Mouse (Mus musculus) embryonic facial prominence, embryonic 15.5 days (tissue): ENCODE results near the gene Slc24a2. TPM values are rescaled to one million over a fixed set of nuclear protein-coding genes. Genes with fewer than 3 reads are reported as not detected.

Experiments used
- ATAC-seq: fragments of 200-750 bp; cut with Nextera tagmentation; 2 replicates; pipeline ENCODE4 v1.8.0; 2017; ENCODE audit warnings: low read depth, moderate TSS enrichment; ENCODE audit not compliant: insufficient number of reproducible peaks, low FRiP score, low TSS enrichment
- H3K27ac ChIP-seq: fragments of 300-500 bp; sonication (generic); replicated peaks from 2 replicates; pipeline ENCODE4 v1.5.1; 2015; ENCODE audit warnings: mild to moderate bottlenecking, inconsistent platforms
- H3K27me3 ChIP-seq: fragments of 300-500 bp; sonication (generic); 2 replicates; pipeline ENCODE4 v1.6.1; 2015; ENCODE audit warnings: inconsistent platforms
- H3K36me3 ChIP-seq: fragments of 300-500 bp; sonication (generic); 2 replicates; pipeline ENCODE4 v1.6.1; 2015; ENCODE audit warnings: mild to moderate bottlenecking, inconsistent platforms
- H3K4me1 ChIP-seq: fragments of 300-500 bp; sonication (generic); 2 replicates; pipeline ENCODE4 v1.6.1; 2015; ENCODE audit warnings: inconsistent platforms
- H3K4me2 ChIP-seq: fragments of 300-500 bp; sonication (generic); replicated peaks from 2 replicates; pipeline ENCODE4 v1.6.1; 2015; ENCODE audit warnings: mild to moderate bottlenecking, inconsistent platforms
- H3K4me3 ChIP-seq: fragments of 300-500 bp; sonication (generic); replicated peaks from 2 replicates; pipeline ENCODE4 v1.5.1; 2015; ENCODE audit warnings: mild to moderate bottlenecking, inconsistent platforms
- H3K9ac ChIP-seq: fragments of 300-500 bp; sonication (generic); 2 replicates; pipeline ENCODE4 v1.6.1; 2015; ENCODE audit warnings: inconsistent platforms
- H3K9me3 ChIP-seq: fragments of 300-500 bp; sonication (generic); replicated peaks from 2 replicates; pipeline ENCODE4 v1.6.1; 2016; ENCODE audit warnings: inconsistent platforms
- WGBS: fragments of 180-500 bp; shearing (Covaris S2); methylation state at CpG from one replicate; pipeline ENCODE4 v1.1.7; 2015; 5-methylcytosine and 5-hydroxymethylcytosine counted together
- polyA plus RNA-seq: library from polyadenylated mRNA; unstranded; fragments of >200 nt; fragmentation: Nextera tagmentation; extraction: Ambion mirVana; gene quantifications from 2 replicates; pipeline ENCODE4 v1.2.1, GENCODE M21; 2015

The Slc24a2 gene
- polyA plus RNA-seq, 1 experiment from 2014 or later = 1.3 TPM

DNA sequence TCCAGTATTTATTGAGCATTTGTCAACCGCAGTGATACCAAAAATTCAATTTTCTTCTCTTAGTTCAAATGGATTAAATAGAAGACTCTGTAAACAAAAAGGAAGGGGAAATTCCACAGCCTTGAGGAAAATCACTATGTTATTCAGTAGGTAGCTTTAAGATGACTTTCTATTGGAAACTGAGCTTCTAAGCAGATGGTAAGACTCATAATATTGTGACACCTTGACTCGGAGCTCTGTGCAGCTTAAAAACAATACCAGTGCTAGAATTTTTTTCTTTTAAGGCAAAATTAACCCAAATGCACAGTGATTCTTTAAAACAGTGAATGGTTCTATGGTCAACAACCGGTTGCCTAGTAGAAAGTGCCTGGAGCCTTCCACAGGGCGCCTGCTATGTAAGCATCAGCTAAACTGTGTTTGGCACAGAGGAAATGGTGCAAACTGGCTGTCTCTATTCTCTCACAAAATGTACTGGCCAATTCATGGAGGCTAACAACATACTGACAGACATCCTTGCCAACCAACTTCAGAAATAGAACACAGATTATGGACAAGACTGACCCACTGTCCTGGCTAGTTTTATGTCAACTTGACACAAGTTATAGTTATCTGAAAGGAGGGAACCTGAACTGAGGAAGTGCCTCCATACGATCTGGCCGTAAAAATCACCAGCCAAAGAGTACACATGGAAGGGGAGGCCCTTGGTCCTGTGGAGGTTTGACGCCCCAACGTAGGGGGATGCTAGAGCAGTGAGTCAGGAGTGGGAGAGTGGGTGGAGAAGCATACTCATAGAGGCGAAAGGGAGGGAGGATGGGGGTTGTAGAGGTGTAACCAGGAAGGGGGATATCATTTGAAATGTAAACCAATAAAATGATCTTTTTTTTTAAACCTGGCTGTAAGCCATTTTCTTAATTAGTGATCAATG is 211.9 kb downstream of the Slc24a2 start:
- Histone ChIP-seq H3K27me3 (no peaks in the 10 kb centered on the region), H3K36me3 (no peaks in the 10 kb centered on the region), H3K9ac (no peak overlapping the region), H3K4me3 (no peak overlapping the region), H3K9me3 (no peaks in the 10 kb centered on the region), H3K27ac (no peak overlapping the region), H3K4me1 (no peaks in the 10 kb centered on the region), H3K4me2 (no peak overlapping the region)
- WGBS = 83% methylated on average over 9 of the region's 9 CpGs
- ATAC-seq = no peak

DNA sequence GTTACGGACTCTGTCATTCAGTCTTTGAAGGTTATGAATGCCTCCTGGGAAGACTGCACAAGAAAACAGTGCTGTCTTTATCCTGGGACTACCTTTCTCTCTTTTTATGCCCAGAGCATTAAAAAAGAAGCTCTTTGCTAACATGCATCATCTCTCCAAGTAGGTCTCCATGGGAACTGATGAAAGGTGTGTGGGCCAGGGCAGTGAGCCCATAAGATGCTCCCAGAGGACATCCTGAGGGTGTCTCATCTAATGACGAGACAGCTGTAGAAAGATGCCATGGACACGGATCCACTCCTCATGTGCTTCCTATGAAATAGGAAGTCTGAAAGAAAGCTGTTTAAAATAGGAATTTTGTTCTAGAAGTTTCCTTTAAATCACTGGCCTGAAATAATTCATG is 212.8 kb downstream of the Slc24a2 start:
- Histone ChIP-seq H3K9me3 (no peaks in the 10 kb centered on the region), H3K27me3 (no peaks in the 10 kb centered on the region), H3K4me1 (no peaks in the 10 kb centered on the region), H3K4me3 (no peak overlapping the region), H3K4me2 (no peak overlapping the region), H3K36me3 (no peaks in the 10 kb centered on the region), H3K9ac (no peak overlapping the region), H3K27ac (no peak overlapping the region)
- no peak for ATAC-seq
- 69% methylated on average over 3 of the region's 3 CpGs for WGBS

DNA sequence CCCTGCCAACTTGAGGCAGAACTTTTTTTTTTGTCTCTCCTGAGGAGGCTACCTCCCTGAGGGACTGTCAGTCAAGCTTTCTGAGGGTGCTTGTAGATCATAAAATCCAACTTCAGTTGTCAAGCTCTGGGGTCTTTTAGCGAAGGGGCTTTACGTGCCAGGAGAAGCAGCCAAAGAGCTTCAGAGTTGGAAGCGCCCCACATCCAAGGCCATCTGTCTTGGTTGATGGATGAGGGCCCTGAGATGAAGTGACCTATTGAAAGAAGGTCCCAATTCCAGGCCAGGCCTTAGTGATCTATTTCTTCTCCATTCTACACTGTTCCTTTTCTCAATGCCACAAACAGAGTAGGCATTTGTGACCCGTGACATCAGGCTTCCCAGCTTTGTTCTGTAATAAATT is 214.5 kb downstream of the Slc24a2 start:
- Histone ChIP-seq H3K27ac (no peak overlapping the region), H3K4me3 (no peak overlapping the region), H3K27me3 (no peaks in the 10 kb centered on the region), H3K9ac (no peak overlapping the region), H3K9me3 (no peaks in the 10 kb centered on the region), H3K4me2 (no peak overlapping the region), H3K4me1 (no peaks in the 10 kb centered on the region), H3K36me3 (no peaks in the 10 kb centered on the region)
- WGBS = 82% methylated on average over 4 of the region's 4 CpGs
- ATAC-seq = no peak

DNA sequence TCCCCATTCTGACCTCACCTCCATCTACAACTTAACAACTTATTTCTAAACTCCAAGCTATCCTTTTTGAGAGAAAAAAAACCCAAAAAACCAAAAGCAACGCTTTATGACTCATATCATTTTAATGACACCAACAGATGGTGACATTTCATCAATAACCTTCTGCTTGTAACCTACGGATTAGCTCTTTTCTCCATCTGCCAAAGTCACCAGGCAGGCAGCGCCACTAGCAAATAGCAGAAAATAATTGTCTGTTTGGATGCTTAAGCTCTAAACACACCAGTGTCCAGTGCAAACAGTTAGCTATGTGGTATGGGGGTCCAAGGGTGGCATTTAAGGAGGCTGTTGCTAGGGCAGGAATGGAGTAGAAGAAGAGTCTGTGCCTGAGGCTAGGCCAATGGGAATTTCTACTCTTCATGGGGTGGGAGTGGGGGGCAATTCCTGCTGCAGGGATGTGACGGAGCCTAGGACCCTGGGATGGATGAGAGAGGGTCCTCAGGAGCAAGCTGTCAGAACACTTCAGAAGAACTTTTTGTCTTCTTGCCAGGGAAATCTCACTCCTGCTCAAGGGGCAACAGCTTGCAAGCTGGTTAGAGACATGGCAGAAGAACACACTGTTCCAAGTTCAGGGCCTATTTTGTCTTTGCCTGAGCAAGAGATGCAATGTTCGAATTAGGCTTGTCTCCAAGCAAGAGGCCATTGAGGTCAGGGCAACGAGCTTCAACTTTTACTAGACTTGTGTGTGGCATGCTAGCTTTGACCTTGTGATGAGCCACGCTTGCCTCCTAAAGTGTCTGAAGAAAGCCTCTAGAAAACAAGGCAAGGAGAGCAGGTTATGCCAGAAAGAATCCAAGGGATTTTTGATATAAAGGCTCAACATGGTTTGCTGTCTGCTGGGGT is 216.3 kb downstream of the Slc24a2 start:
- no peak overlapping the region for H3K4me3 ChIP-seq
- H3K27ac ChIP-seq = no peak overlapping the region
- H3K4me2 ChIP-seq = no peak overlapping the region
- H3K9me3 ChIP-seq = no peaks in the 10 kb centered on the region
- H3K36me3 ChIP-seq = no peaks in the 10 kb centered on the region
- H3K27me3 ChIP-seq = no peaks in the 10 kb centered on the region
- ATAC-seq = no peak
- H3K9ac ChIP-seq = no peak overlapping the region
- H3K4me1 ChIP-seq = no peaks in the 10 kb centered on the region
- WGBS = 79% methylated on average over 7 of the region's 7 CpGs

DNA sequence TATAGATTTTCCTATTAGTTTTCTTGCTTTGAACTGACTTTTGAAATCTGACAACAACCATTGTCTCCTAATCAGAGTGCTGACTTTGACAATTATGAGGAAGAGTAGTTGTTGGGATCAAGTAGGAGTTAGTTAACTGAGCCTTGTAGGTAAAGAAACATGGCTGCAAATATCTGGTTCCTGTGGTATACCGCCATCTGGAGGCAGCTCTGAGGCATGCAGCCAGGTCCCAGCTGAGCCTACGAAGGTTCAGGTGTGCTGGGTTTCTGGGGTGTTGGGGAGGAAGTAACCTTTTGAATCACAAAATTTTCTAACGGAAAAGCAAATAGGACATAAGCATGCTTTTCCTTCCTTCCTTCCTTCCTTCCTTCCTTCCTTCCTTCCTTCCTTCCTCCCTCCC is 237.8 kb downstream of the Slc24a2 start:
- Histone ChIP-seq H3K9ac (no peak overlapping the region), H3K36me3 (no peaks in the 10 kb centered on the region), H3K27ac (no peak overlapping the region), H3K4me2 (no peak overlapping the region), H3K27me3 (no peaks in the 10 kb centered on the region), H3K4me3 (no peak overlapping the region), H3K4me1 (0 out of 2 replicates have a peak, but pooled peaks cover 6% of the 10 kb centered on the region), H3K9me3 (no peaks in the 10 kb centered on the region)
- 52% methylated on average over 3 of the region's 3 CpGs for WGBS
- ATAC-seq = no peak

DNA sequence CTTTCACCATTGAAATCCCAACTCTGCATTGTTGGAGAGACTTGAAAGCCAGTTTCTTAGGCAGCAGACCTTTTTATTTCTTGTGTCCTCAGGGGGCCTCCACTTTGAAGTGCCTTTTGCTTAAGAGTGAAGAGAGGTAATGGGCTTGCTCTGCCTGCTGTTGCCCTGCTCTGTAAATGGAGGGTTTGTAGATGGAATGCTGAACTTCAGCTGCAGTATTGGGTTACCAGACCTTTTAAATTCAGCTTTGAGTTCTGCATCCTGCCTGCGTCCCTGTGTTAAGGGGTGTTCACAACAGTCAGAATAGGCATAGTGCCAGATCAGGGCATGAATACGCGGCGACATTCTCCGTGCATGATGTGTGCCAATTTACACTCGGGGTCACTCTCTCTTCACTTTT is 241.0 kb downstream of the Slc24a2 start:
- Histone ChIP-seq H3K27ac (no peak overlapping the region), H3K27me3 (no peaks in the 10 kb centered on the region), H3K36me3 (no peaks in the 10 kb centered on the region), H3K4me3 (no peak overlapping the region), H3K9ac (no peak overlapping the region), H3K4me2 (no peak overlapping the region), H3K9me3 (no peaks in the 10 kb centered on the region), H3K4me1 (0 out of 2 replicates have a peak, but pooled peaks cover 6% of the 10 kb centered on the region)
- ATAC-seq = peak; percentile 29; the same call in 1 of the 2 replicates
- WGBS = 42% methylated on average over 6 of the region's 6 CpGs

DNA sequence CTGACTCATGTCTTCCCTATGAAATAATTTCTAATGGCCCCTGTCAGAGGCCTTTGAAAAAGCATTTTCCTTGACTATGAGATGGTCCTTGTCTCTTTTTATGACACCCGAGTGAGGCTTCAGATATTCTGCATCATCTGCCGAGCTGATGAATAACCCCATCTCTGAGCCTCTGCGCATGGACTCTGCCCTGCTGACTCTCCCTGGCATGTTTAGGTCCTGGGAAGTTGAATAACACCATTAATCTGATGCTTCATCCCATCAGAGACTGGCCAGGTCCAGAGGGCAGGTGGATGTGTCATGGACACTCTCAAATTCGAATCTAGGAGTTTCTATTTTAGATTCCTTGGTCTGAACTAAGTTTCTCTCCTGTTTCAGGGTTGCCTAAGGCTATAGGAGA is 242.4 kb downstream of the Slc24a2 start:
- ATAC-seq = no peak
- Histone ChIP-seq H3K27ac (no peak overlapping the region), H3K36me3 (no peaks in the 10 kb centered on the region), H3K27me3 (no peaks in the 10 kb centered on the region), H3K9ac (no peak overlapping the region), H3K9me3 (no peaks in the 10 kb centered on the region), H3K4me2 (no peak overlapping the region), H3K4me1 (0 out of 2 replicates have a peak, but pooled peaks cover 6% of the 10 kb centered on the region), H3K4me3 (no peak overlapping the region)
- WGBS = 81% methylated on average over 4 of the region's 4 CpGs

DNA sequence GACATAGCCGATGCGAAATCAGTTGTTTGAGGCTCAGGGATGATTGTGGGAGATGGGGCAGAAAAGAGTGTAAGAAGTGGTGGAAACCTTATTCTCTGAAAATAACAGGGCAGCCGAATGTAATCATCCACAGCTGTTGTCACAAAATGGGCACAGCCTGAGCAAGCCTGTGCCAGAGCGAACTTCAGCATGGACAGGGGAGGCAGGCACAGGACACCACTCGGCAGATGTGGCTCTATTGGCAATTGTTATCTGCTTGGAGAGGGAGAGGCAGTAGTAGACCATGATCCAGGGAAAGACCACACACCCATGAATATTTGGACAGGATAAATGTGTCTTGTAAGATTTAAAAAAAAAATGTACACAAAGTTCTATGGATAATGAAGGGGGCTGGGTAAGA is 253.0 kb downstream of the Slc24a2 start:
- no peaks in the 10 kb centered on the region for H3K4me1 ChIP-seq
- no peaks in the 10 kb centered on the region for H3K9me3 ChIP-seq
- WGBS = 72% methylated on average over 5 of the region's 5 CpGs
- H3K27ac ChIP-seq = no peak overlapping the region
- H3K36me3 ChIP-seq = no peaks in the 10 kb centered on the region
- H3K9ac ChIP-seq = no peak overlapping the region
- H3K4me2 ChIP-seq = no peak overlapping the region
- H3K4me3 ChIP-seq = no peak overlapping the region
- ATAC-seq = no peak
- H3K27me3 ChIP-seq = no peaks in the 10 kb centered on the region

DNA sequence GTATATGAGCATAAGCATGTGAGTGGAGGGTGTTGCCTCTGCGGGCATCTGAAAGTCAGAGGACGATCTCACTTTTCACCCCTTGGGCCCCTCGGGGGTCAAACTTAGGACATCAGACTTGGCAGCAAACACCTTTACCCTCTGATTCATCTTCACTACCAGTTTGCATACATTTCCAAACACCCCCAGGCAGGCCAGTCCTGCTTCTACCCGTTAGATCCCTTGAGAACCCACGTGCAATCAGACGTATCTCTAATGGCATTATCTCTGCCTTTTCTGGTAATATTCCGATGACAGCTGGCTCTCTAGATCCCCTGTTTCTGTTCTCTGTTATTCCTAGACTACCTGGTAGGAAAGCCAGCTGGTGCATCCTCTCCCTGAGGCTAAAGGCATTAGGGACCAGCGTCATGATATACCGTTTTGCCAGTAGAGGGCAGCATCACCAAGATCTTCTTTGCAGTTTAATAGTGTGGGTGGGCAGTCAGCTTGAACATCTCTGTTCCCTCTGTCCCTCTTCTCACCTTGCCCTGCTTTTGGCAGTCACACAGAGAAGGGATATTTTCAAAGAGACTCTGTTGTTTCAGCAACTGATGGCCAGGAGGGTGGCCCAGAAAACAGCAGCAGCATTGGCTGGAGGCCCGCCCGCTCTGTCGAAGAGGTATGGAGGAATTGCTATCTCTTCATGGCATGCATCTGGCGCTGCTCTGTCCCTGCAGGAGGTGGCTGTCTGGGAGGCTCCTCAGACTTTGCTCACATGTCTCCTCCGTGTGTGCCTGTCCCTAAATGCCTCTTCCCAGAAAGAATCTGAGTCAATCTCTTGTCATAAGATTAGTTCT is 272.5 kb downstream of the Slc24a2 start:
- Histone ChIP-seq H3K9ac (no peak overlapping the region), H3K4me2 (0 out of 2 replicates have a peak overlapping the region, but pooled peaks have one; percentile 25), H3K27me3 (peaks cover 4% of the 10 kb centered on the region; the same call in 1 of the 2 replicates), H3K27ac (no peak overlapping the region), H3K9me3 (no peaks in the 10 kb centered on the region), H3K4me1 (no peaks in the 10 kb centered on the region), H3K36me3 (no peaks in the 10 kb centered on the region), H3K4me3 (no peak overlapping the region)
- 39% methylated on average over 14 of the region's 14 CpGs for WGBS
- ATAC-seq = no peak

DNA sequence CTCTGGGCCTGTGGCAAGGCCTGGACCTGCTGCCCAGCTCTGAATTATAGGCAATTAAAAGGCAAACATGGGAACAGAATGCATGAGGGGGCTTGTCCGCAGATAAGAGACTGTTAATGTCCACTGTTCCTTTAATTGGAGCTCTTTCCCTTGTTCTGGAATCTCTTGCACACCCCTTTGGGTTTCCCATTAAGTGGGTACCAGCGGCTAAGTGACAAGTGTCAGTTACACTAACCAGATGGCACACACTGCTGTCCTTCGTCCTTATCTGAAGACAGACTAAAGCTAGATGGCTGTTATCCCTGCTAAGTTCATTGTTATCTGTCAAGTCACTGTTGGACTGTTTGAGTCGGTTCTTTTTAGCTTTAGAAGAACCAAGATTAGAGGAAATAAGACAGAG is 274.8 kb downstream of the Slc24a2 start:
- H3K27ac ChIP-seq = no peak overlapping the region
- 73% methylated on average over 4 of the region's 4 CpGs for WGBS
- no peaks in the 10 kb centered on the region for H3K9me3 ChIP-seq
- H3K4me1 ChIP-seq = no peaks in the 10 kb centered on the region
- H3K4me2 ChIP-seq = no peak overlapping the region
- H3K36me3 ChIP-seq = no peaks in the 10 kb centered on the region
- H3K9ac ChIP-seq = no peak overlapping the region
- H3K27me3 ChIP-seq = peaks cover 4% of the 10 kb centered on the region; the same call in 1 of the 2 replicates
- no peak for ATAC-seq
- no peak overlapping the region for H3K4me3 ChIP-seq
